Mouse (Mus musculus): ENCODE results near the gene Gm49380. TPM values are rescaled to one million over a fixed set of nuclear protein-coding genes. Genes with fewer than 3 reads are reported as not detected.

Gene Gm49380
- polyA plus RNA-seq, 1 experiment from 2014 or later: not detected

- no peaks in the 10 kb centered on the region; the same call in 1 of the 2 replicates for H3K27me3 ChIP-seq (ENCODE audit: control insufficient read depth, insufficient read depth, low read length)
- no peaks in the 10 kb centered on the region for H3K4me1 ChIP-seq (replicated peaks; ENCODE audit: control insufficient read depth, insufficient read depth)
- no peak for ATAC-seq (ENCODE audit: low FRiP score, low TSS enrichment)
- H3K9me3 ChIP-seq (ENCODE audit: control insufficient read depth, low read length): no peaks in the 10 kb centered on the region
- H3K27ac ChIP-seq (replicated peaks): no peak overlapping the region
- no peaks in the 10 kb centered on the region for H3K36me3 ChIP-seq (ENCODE audit: control insufficient read depth, insufficient read depth, low read length)
- WGBS: 77% methylated on average over 7 of the region's 7 CpGs
- H3K4me2 ChIP-seq (replicated peaks; ENCODE audit: low read depth): no peak overlapping the region
- DNase-seq (ENCODE audit: low spot score): no peak
- H3K9ac ChIP-seq (ENCODE audit: low read length): no peak overlapping the region
- no peak for TF ChIP-seq EP300 (optimal IDR thresholded peaks at IDR 0.05)
- no peak for TF ChIP-seq CTCF (IDR thresholded peaks at IDR 0.05; ENCODE audit: low read depth)
- no peak overlapping the region for H3K4me3 ChIP-seq (ENCODE audit: low read depth, low read length)
Measured at GRCm38 (mm10) chr9:44041511-44042395, 71.5 kb downstream of the Gm49380 start.

- H3K9me3 ChIP-seq (ENCODE audit: control insufficient read depth, low read length): no peaks in the 10 kb centered on the region
- H3K27ac ChIP-seq (replicated peaks): no peak overlapping the region
- H3K4me1 ChIP-seq (replicated peaks; ENCODE audit: control insufficient read depth, insufficient read depth): no peaks in the 10 kb centered on the region
- H3K36me3 ChIP-seq (ENCODE audit: control insufficient read depth, insufficient read depth, low read length): no peaks in the 10 kb centered on the region
- no peak for ATAC-seq (ENCODE audit: low FRiP score, low TSS enrichment)
- 91% methylated on average over 5 of the region's 5 CpGs for WGBS
- TF ChIP-seq CTCF (IDR thresholded peaks at IDR 0.05; ENCODE audit: low read depth) (no peak), EP300 (optimal IDR thresholded peaks at IDR 0.05) (no peak)
- no peak overlapping the region for H3K4me3 ChIP-seq (ENCODE audit: low read depth, low read length)
- H3K27me3 ChIP-seq (ENCODE audit: control insufficient read depth, insufficient read depth, low read length): no peaks in the 10 kb centered on the region
- DNase-seq (ENCODE audit: low spot score): no peak
- H3K4me2 ChIP-seq (replicated peaks; ENCODE audit: low read depth): no peak overlapping the region
- no peak overlapping the region for H3K9ac ChIP-seq (ENCODE audit: low read length)
Measured at GRCm38 (mm10) chr9:44037106-44037505, 76.2 kb downstream of the Gm49380 start.

GRCm38 (mm10) chr9:44033957-44034727 is 79.2 kb downstream of the Gm49380 start:
- Histone ChIP-seq H3K27ac (replicated peaks) (no peak overlapping the region), H3K4me2 (replicated peaks; ENCODE audit: low read depth) (no peak overlapping the region), H3K4me3 (ENCODE audit: low read depth, low read length) (no peak overlapping the region), H3K36me3 (ENCODE audit: control insufficient read depth, insufficient read depth, low read length) (no peaks in the 10 kb centered on the region), H3K27me3 (ENCODE audit: control insufficient read depth, insufficient read depth, low read length) (no peaks in the 10 kb centered on the region), H3K4me1 (replicated peaks; ENCODE audit: control insufficient read depth, insufficient read depth) (no peaks in the 10 kb centered on the region), H3K9me3 (ENCODE audit: control insufficient read depth, low read length) (no peaks in the 10 kb centered on the region), H3K9ac (ENCODE audit: low read length) (no peak overlapping the region)
- WGBS: 68% methylated on average over 13 of the region's 13 CpGs
- no peak for TF ChIP-seq EP300 (optimal IDR thresholded peaks at IDR 0.05)
- no peak for TF ChIP-seq CTCF (IDR thresholded peaks at IDR 0.05; ENCODE audit: low read depth)
- DNase-seq (ENCODE audit: low spot score) (no peak), ATAC-seq (ENCODE audit: low FRiP score, low TSS enrichment) (no peak)

- Histone ChIP-seq H3K27ac (replicated peaks) (no peak overlapping the region), H3K36me3 (ENCODE audit: control insufficient read depth, insufficient read depth, low read length) (no peaks in the 10 kb centered on the region), H3K4me2 (replicated peaks; ENCODE audit: low read depth) (no peak overlapping the region), H3K9me3 (ENCODE audit: control insufficient read depth, low read length) (no peaks in the 10 kb centered on the region), H3K9ac (ENCODE audit: low read length) (no peak overlapping the region), H3K27me3 (ENCODE audit: control insufficient read depth, insufficient read depth, low read length) (no peaks in the 10 kb centered on the region), H3K4me1 (replicated peaks; ENCODE audit: control insufficient read depth, insufficient read depth) (no peaks in the 10 kb centered on the region), H3K4me3 (ENCODE audit: low read depth, low read length) (no peak overlapping the region)
- ATAC-seq (ENCODE audit: low FRiP score, low TSS enrichment) (no peak), DNase-seq (ENCODE audit: low spot score) (no peak)
- WGBS: 91% methylated on average over 5 of the region's 5 CpGs
- no peak for TF ChIP-seq CTCF (IDR thresholded peaks at IDR 0.05; ENCODE audit: low read depth)
- no peak for TF ChIP-seq EP300 (optimal IDR thresholded peaks at IDR 0.05)
Measured at GRCm38 (mm10) chr9:44033317-44033716, 80.0 kb downstream of the Gm49380 start.

GRCm38 (mm10) chr9:44031946-44032345 is 81.4 kb downstream of the Gm49380 start:
- Histone ChIP-seq H3K4me1 (replicated peaks; ENCODE audit: control insufficient read depth, insufficient read depth) (no peaks in the 10 kb centered on the region), H3K9ac (ENCODE audit: low read length) (no peak overlapping the region), H3K36me3 (ENCODE audit: control insufficient read depth, insufficient read depth, low read length) (no peaks in the 10 kb centered on the region), H3K9me3 (ENCODE audit: control insufficient read depth, low read length) (no peaks in the 10 kb centered on the region), H3K27me3 (ENCODE audit: control insufficient read depth, insufficient read depth, low read length) (no peaks in the 10 kb centered on the region), H3K4me3 (ENCODE audit: low read depth, low read length) (no peak overlapping the region), H3K4me2 (replicated peaks; ENCODE audit: low read depth) (no peak overlapping the region), H3K27ac (replicated peaks) (no peak overlapping the region)
- WGBS: 65% methylated on average over 4 of the region's 4 CpGs
- ATAC-seq (ENCODE audit: low FRiP score, low TSS enrichment) (no peak), DNase-seq (ENCODE audit: low spot score) (no peak)
- TF ChIP-seq CTCF (IDR thresholded peaks at IDR 0.05; ENCODE audit: low read depth) (no peak), EP300 (optimal IDR thresholded peaks at IDR 0.05) (no peak)
